Mouse (Mus musculus): Measurements from ENCODE around the gene Polr2l. TPM values are rescaled to one million over a fixed set of nuclear protein-coding genes. Genes with fewer than 3 reads are reported as not detected.

Gene Polr2l
- polyA plus RNA-seq, 1 experiment: 48.7 TPM

- no peak for TF ChIP-seq POLR2A (IDR thresholded peaks at IDR 0.05; ENCODE audit: borderline replicate concordance, extremely low read depth, insufficient read depth, insufficient read length, poor library complexity, severe bottlenecking)
- no peak for TF ChIP-seq CTCF (IDR thresholded peaks at IDR 0.05; ENCODE audit: borderline replicate concordance, extremely low read depth, insufficient read depth, insufficient read length)
- DNase-seq (ENCODE audit: low read depth): no peak
These were observed 46.2 kb downstream of the Polr2l start for GRCm38 (mm10) chr7:141428701-141429100.

GRCm38 (mm10) chr7:141426948-141427730, 47.8 kb downstream of the Polr2l start:
- no peak for DNase-seq (ENCODE audit: low read depth)
- no peak for TF ChIP-seq CTCF (IDR thresholded peaks at IDR 0.05; ENCODE audit: borderline replicate concordance, extremely low read depth, insufficient read depth, insufficient read length)
- no peak for TF ChIP-seq POLR2A (IDR thresholded peaks at IDR 0.05; ENCODE audit: borderline replicate concordance, extremely low read depth, insufficient read depth, insufficient read length, poor library complexity, severe bottlenecking)

- DNase-seq (ENCODE audit: low read depth): no peak
- no peak for TF ChIP-seq POLR2A (IDR thresholded peaks at IDR 0.05; ENCODE audit: borderline replicate concordance, extremely low read depth, insufficient read depth, insufficient read length, poor library complexity, severe bottlenecking)
- TF ChIP-seq CTCF (IDR thresholded peaks at IDR 0.05; ENCODE audit: borderline replicate concordance, extremely low read depth, insufficient read depth, insufficient read length): no peak
These were observed 51.1 kb downstream of the Polr2l start for GRCm38 (mm10) chr7:141423811-141424210.

Other genes starting within 250 kb of the Polr2l start
- 19.9 and 47.1 TPM in 2 replicates for gene Phrf1, start 246.3 kb downstream of the Polr2l start, polyA plus RNA-seq (2012; rRNA removed)
- 1.3 and 1.6 TPM in 2 replicates for gene Irf7, start 208.7 kb downstream of the Polr2l start, polyA plus RNA-seq (2012; rRNA removed)
- gene Cdhr5, start 198.3 kb downstream of the Polr2l start, polyA plus RNA-seq (2012; rRNA removed): 0.04 and 0.06 TPM in 2 replicates
- gene Sct, start 196.0 kb downstream of the Polr2l start, polyA plus RNA-seq (2012; rRNA removed): 2.4 and 3.8 TPM in 2 replicates
- gene Drd4, start 183.1 kb downstream of the Polr2l start, polyA plus RNA-seq (2012; rRNA removed): 1.2 and 1.4 TPM in 2 replicates
- 43.3 and 82.1 TPM in 2 replicates for gene Deaf1, start 147.4 kb downstream of the Polr2l start, polyA plus RNA-seq (2012; rRNA removed)
- gene Tmem80, start 147.4 kb downstream of the Polr2l start, polyA plus RNA-seq (2012; rRNA removed): 62.2 and 84.7 TPM in 2 replicates
- gene Eps8l2, start 136.3 kb downstream of the Polr2l start, polyA plus RNA-seq (2012; rRNA removed): 1.5 and 1.6 TPM in 2 replicates
- 224 and 284 TPM in 2 replicates for gene Taldo1, start 82.9 kb downstream of the Polr2l start, polyA plus RNA-seq (2012; rRNA removed)
- gene Gatd1, start 61.0 kb downstream of the Polr2l start, polyA plus RNA-seq (2012; rRNA removed): 70.9 and 84.3 TPM in 2 replicates
- 24.3 and 54.4 TPM in 2 replicates for gene Cend1, start 45.6 kb downstream of the Polr2l start, polyA plus RNA-seq (2012; rRNA removed)
- 145 and 205 TPM in 2 replicates for gene Slc25a22, start 37.2 kb downstream of the Polr2l start, polyA plus RNA-seq (2012; rRNA removed)
- 16.0 and 23.9 TPM in 2 replicates for gene Pidd1, start 31.1 kb downstream of the Polr2l start, polyA plus RNA-seq (2012; rRNA removed)
- 705 and 779 TPM in 2 replicates for gene Rplp2, start 27.8 kb downstream of the Polr2l start, polyA plus RNA-seq (2012; rRNA removed)
- gene Pnpla2, start 19.9 kb downstream of the Polr2l start, polyA plus RNA-seq (2012; rRNA removed): 19.3 and 19.8 TPM in 2 replicates
- gene Cracr2b, start 14.0 kb downstream of the Polr2l start, polyA plus RNA-seq (2012; rRNA removed): 5.1 and 5.4 TPM in 2 replicates
- gene Cd151, start 7.7 kb downstream of the Polr2l start, polyA plus RNA-seq (2012; rRNA removed): 99.7 and 130 TPM in 2 replicates
- 43.8 and 44.2 TPM in 2 replicates for gene Tspan4, start 108 bp upstream of the Polr2l start, polyA plus RNA-seq (2012; rRNA removed)
- 29.4 and 34.8 TPM in 2 replicates for gene Chid1, start 64.7 kb upstream of the Polr2l start, polyA plus RNA-seq (2012; rRNA removed)
- 35.1 and 70.7 TPM in 2 replicates for gene Ap2a2, start 87.0 kb upstream of the Polr2l start, polyA plus RNA-seq (2012; rRNA removed)
- 0.01 and 0.05 TPM in 2 replicates for gene Muc6, start 180.2 kb upstream of the Polr2l start, polyA plus RNA-seq (2012; rRNA removed)
- gene Muc2, start 215.2 kb upstream of the Polr2l start, polyA plus RNA-seq (2012; rRNA removed): 0.89 and 2.5 TPM in 2 replicates